Comparison of ENCODE assay signal across 8 mouse cellular contexts in the genomic region with DNA sequence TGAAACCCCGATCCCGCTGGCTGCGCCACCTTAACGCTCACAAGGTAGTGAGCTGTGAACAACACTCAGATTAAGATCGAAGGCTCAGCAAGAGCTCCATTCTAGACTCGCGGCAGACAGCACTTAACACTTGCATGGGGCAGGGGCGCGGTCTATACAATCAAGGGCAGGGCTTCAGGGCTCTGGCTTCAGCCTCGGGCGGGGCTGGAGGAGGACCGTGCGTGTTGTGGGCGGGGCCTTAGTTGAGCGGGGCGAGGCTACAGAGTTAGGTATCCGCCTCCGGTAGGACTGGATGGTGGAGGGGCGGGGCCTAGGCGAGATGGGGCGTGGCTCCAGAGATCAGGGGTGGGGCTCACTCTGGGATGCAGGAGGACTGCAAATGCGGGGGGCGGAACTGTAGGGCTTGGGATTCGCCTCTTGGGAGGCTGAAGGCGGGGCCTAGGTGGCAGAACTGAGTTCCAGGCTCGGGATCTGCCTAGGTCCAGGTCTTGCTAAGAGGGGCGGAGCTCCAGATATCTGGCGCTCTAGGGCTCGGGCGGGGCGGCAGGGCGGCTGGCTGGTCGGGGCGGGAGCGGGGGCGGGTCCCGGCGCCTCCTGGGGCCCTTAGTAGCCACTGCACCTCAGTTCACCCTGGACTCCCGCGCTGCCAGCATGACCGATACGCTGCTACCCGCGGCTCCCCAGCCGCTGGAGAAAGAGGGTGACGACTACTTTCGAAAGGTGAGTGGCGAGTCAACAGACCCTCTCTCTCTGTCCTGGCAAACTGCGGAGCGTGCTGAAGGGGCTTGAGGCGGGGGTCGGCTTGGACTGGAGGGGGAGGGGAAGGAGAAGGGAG. TPM values are rescaled to one million over a fixed set of nuclear protein-coding genes. Genes with fewer than 3 reads are reported as not detected.
A peak's percentile ranks its signal among the peaks of the same experiment; 100 is the strongest.
DNase-seq lines count a peak whose midpoint lies in the region; ATAC-seq lines count a peak whose summit lies in the region.

A gene (plus strand): TSS at position 479 of the 835 bp plus-strand sequence.

- peak within 1 kb of the TSS; percentile 22 to 52; a peak in 3 of 4 replicates for H3K27ac ChIP-seq in heart, embryonic 14.5 days (replicated peaks in 1 of 2; ENCODE audit: control insufficient read depth in 1 of 2, insufficient read depth in 1 of 2, low read depth in 2 of 2, low read length in 2 of 2)
- H3K27ac ChIP-seq in liver, embryonic 13.5 days: no peak within 1 kb of the TSS
- H3K27ac ChIP-seq in stomach, embryonic 16.5 days (ENCODE audit: low read length): peak within 1 kb of the TSS; percentile 80

- under 1% methylated on average over 52 of the region's 52 CpGs for WGBS in heart, embryonic 14.5 days
- 0% methylated on average over 48 of the region's 52 CpGs for WGBS in liver, embryonic 13.5 days (ENCODE audit: insufficient replicate concordance)
- WGBS in stomach, embryonic 16.5 days: under 1% methylated on average over 48 of the region's 52 CpGs

- H3K9me3 ChIP-seq in heart, embryonic 14.5 days (ENCODE audit: control insufficient read depth, low read length): no peaks in the 10 kb centered on the region
- no peaks in the 10 kb centered on the region for H3K9me3 ChIP-seq in liver, embryonic 13.5 days (replicated peaks)
- no peaks in the 10 kb centered on the region for H3K9me3 ChIP-seq in stomach, embryonic 16.5 days (replicated peaks; ENCODE audit: control insufficient read depth, low read length)

- peak within 1 kb of the TSS; percentile 72 for H3K9ac ChIP-seq in heart, embryonic 14.5 days (ENCODE audit: low read length)
- H3K9ac ChIP-seq in liver, embryonic 13.5 days: peak within 1 kb of the TSS; percentile 75
- H3K9ac ChIP-seq in stomach, embryonic 16.5 days (ENCODE audit: low read length): peak within 1 kb of the TSS; percentile 79

- peak; percentile 97 for ATAC-seq in CD4-positive, CD25-positive, alpha-beta regulatory T cell, adult 4 months
- ATAC-seq in heart, embryonic 14.5 days (ENCODE audit: insufficient number of reproducible peaks, insufficient read depth, low FRiP score, low read depth): peak; percentile 99
- ATAC-seq in liver, embryonic 13.5 days (ENCODE audit: low read depth): peak; percentile 97
- ATAC-seq in stomach, embryonic 16.5 days (ENCODE audit: insufficient read depth, low FRiP score): peak; percentile 97

- peak within 1 kb of the TSS; percentile 97 for H3K4me2 ChIP-seq in heart, embryonic 14.5 days (ENCODE audit: low read length)
- H3K4me2 ChIP-seq in liver, embryonic 13.5 days: peak within 1 kb of the TSS; percentile 97
- H3K4me2 ChIP-seq in stomach, embryonic 16.5 days (ENCODE audit: low read depth, low read length): peak within 1 kb of the TSS; percentile 88

- no peaks in the 10 kb centered on the region for H3K36me3 ChIP-seq in heart, embryonic 14.5 days (ENCODE audit: control insufficient read depth, insufficient read depth, low read length)
- H3K36me3 ChIP-seq in liver, embryonic 13.5 days: no peaks in the 10 kb centered on the region
- no peaks in the 10 kb centered on the region for H3K36me3 ChIP-seq in stomach, embryonic 16.5 days (ENCODE audit: control insufficient read depth, insufficient read depth, low read length)

- H3K27me3 ChIP-seq in heart, embryonic 14.5 days (ENCODE audit: control insufficient read depth, insufficient read depth, low read length): peaks cover 12% of the 10 kb centered on the region
- peaks cover 73% of the 10 kb centered on the region for H3K27me3 ChIP-seq in liver, embryonic 13.5 days
- no peaks in the 10 kb centered on the region; the same call in 1 of the 2 replicates for H3K27me3 ChIP-seq in stomach, embryonic 16.5 days (ENCODE audit: control insufficient read depth, insufficient read depth, low read length)

- H3K4me3 ChIP-seq in heart, embryonic 14.5 days (ENCODE audit: control insufficient read depth in 1 of 2, insufficient read depth in 1 of 2, low read depth in 1 of 2, low read length in 2 of 2): peak within 1 kb of the TSS; percentile 62 to 80
- H3K4me3 ChIP-seq in liver, embryonic 13.5 days (replicated peaks): peak within 1 kb of the TSS; percentile 67
- peak within 1 kb of the TSS; percentile 62 for H3K4me3 ChIP-seq in stomach, embryonic 16.5 days (replicated peaks; ENCODE audit: low read length)

- peaks cover 6% of the 10 kb centered on the region in 2 experiments; a peak in 3 of 4 replicates for H3K4me1 ChIP-seq in heart, embryonic 14.5 days (ENCODE audit: control insufficient read depth in 2 of 2, insufficient read depth in 2 of 2, low read length in 2 of 2)
- H3K4me1 ChIP-seq in liver, embryonic 13.5 days (replicated peaks): peaks cover 30% of the 10 kb centered on the region
- H3K4me1 ChIP-seq in stomach, embryonic 16.5 days (ENCODE audit: control insufficient read depth, insufficient read depth, low read length): peaks cover 9% of the 10 kb centered on the region; the same call in 1 of the 2 replicates

- DNase-seq in c-Kit-negative CD71-positive TER-119-positive erythroid progenitor cells, embryonic 14.5 days (ENCODE audit: low read depth, low spot score): peak; percentile 82
- peak; percentile 96 for DNase-seq in fibroblast of lung, adult 2 months (ENCODE audit: low read depth)
- DNase-seq in kidney, postnatal 14 days: peak; percentile 100
- peak; percentile 100 for DNase-seq in liver, embryonic 13.5 days
- DNase-seq in neural tube, embryonic 10.5 days (ENCODE audit: extremely low spot score, low spot score): peak; percentile 100

RNA-seq across cellular contexts. Expression of the gene that starts here (rescaled TPM):
- under 1 TPM; 0.28 to 0.39 TPM for polyA plus RNA-seq in CD4-positive, CD25-positive, alpha-beta regulatory T cell, adult 4 months (2017; shearing (Covaris generic))
- 5.1 and 5.6 TPM in 2 replicates for polyA plus RNA-seq in heart, embryonic 14.5 days (2014; fragmentation: Nextera tagmentation; extraction: Ambion mirVana)
- polyA plus RNA-seq in liver, embryonic 13.5 days (2015; fragmentation: Nextera tagmentation; extraction: Ambion mirVana): 3.8 and 4.6 TPM in 2 replicates
- 32.4 and 37.5 TPM in 2 replicates for polyA plus RNA-seq in stomach, embryonic 16.5 days (2015; fragmentation: Nextera tagmentation; extraction: Ambion mirVana)

Comparison
In these comparisons a context has a peak if more than half of its experiments do, and no peak if none do; other contexts are left out.
1. Peak in ATAC-seq in CD4-positive, CD25-positive, alpha-beta regulatory T cell, adult 4 months; RNA of the gene not detected or under 1 TPM.